Mouse (Mus musculus) cerebellum, adult 2 months (tissue): ENCODE results near the gene Jak1.

Source experiments
- CTCF ChIP-seq: fragments of 200-500 bp; IDR thresholded peaks from 2 replicates; pipeline ENCODE4 v1.5.1; 2011; ENCODE audit warnings: low read depth, mild to moderate bottlenecking, control low read depth, low read length, moderate library complexity, borderline replicate concordance; ENCODE audit not compliant: insufficient read depth
- POLR2A ChIP-seq: fragments of 200-500 bp; IDR thresholded peaks from 2 replicates; pipeline ENCODE4 v1.6.1; 2011; ENCODE audit warnings: low read length, control low read depth, borderline replicate concordance; ENCODE audit not compliant: insufficient read depth

- TF ChIP-seq CTCF (no peak), POLR2A (no peak)
These were observed 10.3 kb downstream of the Jak1 start for GRCm38 (mm10) chr4:101254606-101255349.
